Mouse (Mus musculus): ENCODE measurements around the gene Nkx1-2.

Gene Nkx1-2

GRCm38 (mm10) chr7:132599071-132599975, at the start of gene Nkx1-2:
Gene Nkx1-2 (minus strand): TSS chr7:132599637.
- no peak for DNase-seq

DNA sequence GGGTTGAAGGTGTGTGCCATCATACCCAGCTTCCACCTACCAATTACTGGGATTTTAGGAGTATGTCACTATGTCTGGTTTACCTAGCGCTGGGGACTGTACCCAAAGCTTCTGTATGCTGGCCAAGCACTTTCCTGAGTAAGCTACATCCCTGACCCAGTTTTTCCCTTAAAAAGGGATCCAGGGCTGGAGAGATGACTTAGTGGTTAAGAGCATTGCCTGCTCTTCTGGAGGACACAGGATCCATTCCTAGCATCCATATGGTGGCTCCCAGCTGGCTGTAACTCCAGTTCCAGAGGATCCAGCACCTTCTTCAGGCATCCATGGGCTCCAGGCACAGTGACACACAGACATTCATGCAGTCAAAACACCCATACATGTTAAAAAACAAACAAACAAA, 47.1 kb upstream of the Nkx1-2 start:
- no peak for DNase-seq

GRCm38 (mm10) chr7:132644605-132645279, 45.3 kb upstream of the Nkx1-2 start:
- DNase-seq, result no peak

DNA sequence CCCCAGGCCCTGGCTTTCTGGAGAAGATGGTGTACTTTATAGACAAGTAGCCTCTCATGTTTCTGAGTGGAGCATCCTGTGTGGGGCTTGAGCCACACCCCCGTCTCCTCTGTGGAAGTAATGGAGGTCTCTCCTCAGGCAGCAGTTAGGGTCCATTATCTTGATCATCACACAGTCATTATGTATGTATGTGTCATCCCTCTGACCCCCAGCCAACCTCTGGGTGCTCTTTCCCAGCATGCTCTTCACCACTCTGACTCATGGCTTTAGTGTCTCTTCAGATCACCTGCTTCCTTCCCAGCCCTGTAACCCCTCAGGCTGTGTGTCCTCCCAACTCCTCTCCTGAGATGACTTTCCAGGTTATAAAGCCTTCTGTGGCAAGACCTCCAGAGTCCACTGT, 42.2 kb upstream of the Nkx1-2 start:
- DNase-seq, result no peak

DNA sequence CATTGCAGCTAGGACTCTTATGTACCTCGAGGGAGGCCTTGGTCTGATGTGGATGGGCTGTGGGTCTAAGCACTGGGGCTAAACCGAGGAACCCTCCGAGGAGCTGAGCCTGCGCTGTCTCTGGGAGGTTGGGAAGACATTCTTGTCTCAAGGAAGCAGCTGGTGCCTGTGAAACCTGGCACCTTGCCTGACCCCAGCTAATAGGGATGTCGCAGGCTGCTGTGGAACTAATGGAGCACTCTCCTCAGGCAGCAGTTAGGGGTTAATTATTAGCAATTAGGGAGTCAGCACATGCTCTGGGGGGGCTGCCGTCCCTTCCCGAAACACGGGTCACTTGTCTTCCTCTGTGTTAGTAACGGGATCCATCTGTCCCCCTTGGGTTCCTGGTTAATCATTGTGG, 41.5 kb upstream of the Nkx1-2 start:
- DNase-seq, result peak; percentile 48

DNA sequence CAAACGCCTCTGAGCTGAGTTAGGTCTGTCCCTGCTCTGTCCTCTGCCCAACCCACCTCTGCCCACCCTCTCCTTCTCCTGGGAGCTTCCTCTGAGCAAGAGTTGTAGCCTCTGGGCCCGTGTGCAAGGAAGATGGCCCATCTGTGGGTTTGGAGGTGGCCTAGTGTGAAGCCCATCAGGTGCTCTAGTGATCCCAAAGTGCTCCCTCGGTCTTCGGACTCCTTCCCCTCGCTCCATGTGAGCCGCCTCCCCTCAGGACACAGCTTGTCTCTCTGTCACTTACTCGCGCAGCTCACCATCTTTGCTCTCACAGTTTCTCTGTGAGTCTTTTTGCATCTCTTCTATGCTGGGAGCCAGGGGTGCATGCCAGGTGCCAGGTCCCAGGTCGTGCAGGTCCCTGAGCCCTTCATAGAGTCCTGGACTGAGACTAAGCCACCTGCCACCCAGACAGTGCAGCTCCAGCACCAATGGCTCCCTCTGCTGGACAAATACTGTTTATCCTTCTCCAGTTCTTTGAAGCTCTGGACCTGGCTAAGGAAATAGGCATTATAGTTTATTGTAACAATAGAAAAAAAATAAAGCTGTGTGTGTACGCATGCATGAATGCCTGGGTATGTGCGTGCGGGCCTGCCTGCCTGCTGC, 39.1 kb upstream of the Nkx1-2 start:
- peak; percentile 71 for DNase-seq

GRCm38 (mm10) chr7:132637292-132637691, 37.9 kb upstream of the Nkx1-2 start:
- DNase-seq, result no peak

DNA sequence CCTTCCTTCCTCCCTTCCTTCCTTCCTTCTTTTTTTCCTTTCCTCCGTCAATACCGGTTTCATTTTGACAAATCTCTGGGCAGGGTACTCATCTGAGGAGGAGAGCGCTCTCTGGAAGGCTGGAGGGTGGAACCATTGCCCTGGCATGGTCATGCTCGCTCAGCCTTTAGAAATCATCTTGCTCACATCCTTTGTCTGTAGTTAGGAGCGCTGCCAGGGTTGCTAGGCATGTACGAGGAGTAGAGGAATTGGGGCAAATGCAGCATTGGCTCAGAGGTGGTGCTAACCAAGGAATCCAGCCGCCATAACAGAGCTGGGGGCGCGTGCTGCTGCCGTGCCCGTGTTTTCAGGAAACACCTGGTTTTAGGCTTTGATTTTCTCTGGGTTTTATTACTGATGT, 31.9 kb upstream of the Nkx1-2 start:
- no peak for DNase-seq

DNA sequence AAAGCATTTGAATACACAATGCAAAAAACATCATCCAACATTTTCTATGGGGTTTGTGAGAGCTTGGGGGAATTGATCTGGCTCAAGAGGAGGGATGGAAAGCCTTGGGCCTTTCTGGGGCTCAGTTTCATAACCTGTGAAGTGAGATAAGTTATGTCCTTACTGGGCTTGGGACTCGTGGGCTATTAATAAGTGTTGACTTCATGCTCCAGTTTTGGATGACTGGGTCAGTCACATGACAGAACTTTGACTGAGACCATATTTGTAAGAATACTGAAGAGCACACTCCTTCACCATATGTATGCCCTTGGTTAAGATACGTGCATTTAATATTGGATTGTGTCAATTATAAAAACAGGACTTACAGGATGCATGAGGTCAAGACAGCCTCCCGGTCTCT, 28.0 kb upstream of the Nkx1-2 start:
- DNase-seq, result no peak

- DNase-seq, result no peak
Measured at GRCm38 (mm10) chr7:132626174-132626573, 26.7 kb upstream of the Nkx1-2 start.

GRCm38 (mm10) chr7:132624161-132624560, 24.7 kb upstream of the Nkx1-2 start:
- peak; percentile 20 for DNase-seq

DNA sequence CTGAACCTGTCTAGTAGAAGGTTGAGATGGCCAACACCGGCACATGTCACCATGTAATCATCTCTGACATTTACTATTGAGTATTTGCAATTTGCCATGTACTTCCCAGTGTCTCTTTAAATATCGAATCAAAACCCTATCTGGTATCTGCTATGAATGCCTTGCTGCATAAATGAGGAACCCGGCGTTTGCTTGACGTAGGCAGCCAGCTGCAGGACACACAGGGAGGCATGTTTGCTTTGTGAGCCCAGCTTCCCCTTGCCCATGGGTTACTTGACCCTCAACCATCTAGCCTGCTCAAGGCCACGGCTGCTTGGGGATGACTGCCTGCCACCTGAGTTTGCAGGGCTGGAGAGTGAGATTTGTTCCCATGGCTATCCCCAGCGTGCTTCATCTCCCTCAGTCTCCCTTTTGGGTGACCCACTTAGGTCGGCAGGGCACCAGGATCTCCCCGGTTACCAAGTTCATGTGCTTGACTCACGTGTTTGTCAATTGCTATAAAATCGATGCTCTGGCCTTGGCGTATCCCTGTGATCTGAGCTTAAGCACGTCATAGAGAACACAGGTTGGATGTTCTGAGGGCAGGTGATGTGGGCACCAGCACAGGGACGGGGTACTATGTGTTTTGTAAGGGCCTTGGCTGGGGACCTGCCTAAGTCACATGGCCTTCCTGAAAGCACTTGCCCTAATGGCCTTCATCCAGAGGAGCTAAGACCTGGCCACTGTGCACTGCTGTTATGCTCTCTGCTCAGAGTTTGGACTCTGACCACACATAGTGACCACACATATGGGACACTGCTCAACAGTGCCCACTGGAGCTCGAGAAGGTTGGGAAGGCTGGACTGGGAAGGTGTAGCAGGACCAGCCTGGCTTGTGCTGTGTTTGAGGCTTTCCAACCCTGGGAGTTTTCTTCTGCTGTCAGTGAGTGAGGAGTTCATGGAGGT, 20.8 kb upstream of the Nkx1-2 start:
- peak; percentile 66 for DNase-seq

- DNase-seq, result no peak
Measured at GRCm38 (mm10) chr7:132619549-132619948, 20.1 kb upstream of the Nkx1-2 start.

- DNase-seq, result no peak
Measured at GRCm38 (mm10) chr7:132617021-132617564, 17.7 kb upstream of the Nkx1-2 start.

- no peak for DNase-seq
Measured at GRCm38 (mm10) chr7:132616391-132616790, 17.0 kb upstream of the Nkx1-2 start.

DNA sequence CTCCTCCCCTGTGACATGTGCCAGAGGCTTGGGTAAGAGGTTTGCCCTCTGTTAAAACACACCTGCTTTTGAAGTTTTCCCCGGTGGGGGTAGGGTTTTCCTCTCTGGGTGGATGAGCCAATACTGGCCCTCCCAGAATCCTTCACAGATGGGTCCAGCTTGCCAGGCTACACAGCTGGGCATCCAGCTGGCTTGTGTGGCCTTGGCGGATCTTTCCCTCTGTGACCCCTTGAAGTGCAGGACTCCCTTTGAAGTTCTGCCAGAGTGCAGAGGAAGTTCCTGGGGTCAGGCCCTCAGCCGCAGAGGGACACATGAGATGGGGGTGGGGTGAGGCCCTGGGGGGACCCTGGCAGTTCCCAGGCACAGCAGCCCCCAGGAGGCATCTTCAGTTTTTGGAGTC, 15.9 kb upstream of the Nkx1-2 start:
- DNase-seq, result no peak

- no peak for DNase-seq
Measured at GRCm38 (mm10) chr7:132611530-132611929, 12.1 kb upstream of the Nkx1-2 start.

- DNase-seq, result peak; percentile 76
Measured at GRCm38 (mm10) chr7:132610468-132611318, 11.3 kb upstream of the Nkx1-2 start, which contains the start of gene Lhpp. Gene Lhpp (plus strand): TSS chr7:132610638.

GRCm38 (mm10) chr7:132608316-132609020, 9.0 kb upstream of the Nkx1-2 start:
- DNase-seq, result no peak

GRCm38 (mm10) chr7:132605689-132606088, 6.3 kb upstream of the Nkx1-2 start:
- DNase-seq, result no peak

Measured in kidney, adult 9 months (tissue).